Mouse (Mus musculus) myocyte (in vitro differentiated cells): ENCODE measurements around the gene Hsd17b1.

Experiments
- CEBPB ChIP-seq: IDR thresholded peaks from 2 replicates; pipeline ENCODE4 v1.6.1; 2011; ENCODE audit warnings: mild to moderate bottlenecking, moderate library complexity; ENCODE audit not compliant: poor library complexity, insufficient read depth, severe bottlenecking
- E2F4 ChIP-seq: IDR thresholded peaks from one replicate; pipeline ENCODE4 v1.6.1; 2011; ENCODE audit warnings: mild to moderate bottlenecking, control low read depth, moderate library complexity; ENCODE audit not compliant: insufficient read depth
- MAX ChIP-seq: IDR thresholded peaks from one replicate; pipeline ENCODE4 v1.6.1; 2011; ENCODE audit warnings: low read depth, mild to moderate bottlenecking, control low read depth
- MYOD1 ChIP-seq, 3 experiments: IDR thresholded peaks; one replicate each; pipeline ENCODE4 v1.6.1; 2011; ENCODE audit warnings: control low read depth in 2 of 3, low read depth in 2 of 3, mild to moderate bottlenecking in 2 of 3, moderate library complexity in 1 of 3; ENCODE audit not compliant: insufficient read length in 2 of 3, control insufficient read depth in 1 of 3
- MYOG ChIP-seq, 3 experiments: IDR thresholded peaks; one replicate each; pipeline ENCODE4 v1.6.1; 2011; ENCODE audit warnings: control low read depth in 2 of 3, low read depth in 2 of 3, mild to moderate bottlenecking in 2 of 3; ENCODE audit not compliant: insufficient read length in 2 of 3, control insufficient read depth in 1 of 3, insufficient read depth in 1 of 3
- POLR2A ChIP-seq: IDR thresholded peaks from one replicate; pipeline ENCODE4 v1.6.1; 2011; ENCODE audit warnings: low read depth, mild to moderate bottlenecking, control low read depth, moderate library complexity; ENCODE audit not compliant: insufficient read length
- POLR2AphosphoS2 ChIP-seq: IDR thresholded peaks from one replicate; pipeline ENCODE4 v1.6.1; 2011; ENCODE audit warnings: low read depth, control low read depth; ENCODE audit not compliant: insufficient read length
- SRF ChIP-seq: IDR thresholded peaks from one replicate; pipeline ENCODE4 v1.6.1; 2011; ENCODE audit warnings: low read depth; ENCODE audit not compliant: control insufficient read depth, insufficient read length
- TCF12 ChIP-seq: IDR thresholded peaks from one replicate; pipeline ENCODE4 v1.6.1; 2011; ENCODE audit warnings: mild to moderate bottlenecking, control low read depth; ENCODE audit not compliant: poor library complexity, insufficient read depth, severe bottlenecking
- TCF3 ChIP-seq: IDR thresholded peaks from one replicate; pipeline ENCODE4 v1.6.1; 2011; ENCODE audit warnings: low read depth, control low read depth; ENCODE audit not compliant: insufficient read length
- USF1 ChIP-seq: IDR thresholded peaks from one replicate; pipeline ENCODE4 v1.6.1; 2011; ENCODE audit warnings: low read depth, mild to moderate bottlenecking, control low read depth, moderate library complexity

GRCm38 (mm10) chr11:101079746-101080145, 1.5 kb downstream of the Hsd17b1 start:
- no peak for TF ChIP-seq POLR2A
- no peak for TF ChIP-seq MAX
- TF ChIP-seq CEBPB = no peak
- no peak for TF ChIP-seq USF1
- TF ChIP-seq E2F4 = no peak
- no peak for TF ChIP-seq TCF3
- no peak for TF ChIP-seq TCF12
- TF ChIP-seq POLR2AphosphoS2 = no peak
- TF ChIP-seq SRF = no peak
- TF ChIP-seq MYOD1 (IDR thresholded peaks at IDR 0.05; ENCODE audit: control insufficient read depth in 1 of 3, insufficient read length in 2 of 3, low read depth in 2 of 3) = no peak
- TF ChIP-seq MYOG (IDR thresholded peaks at IDR 0.05; ENCODE audit: control insufficient read depth in 1 of 3, insufficient read depth in 1 of 3, insufficient read length in 2 of 3, low read depth in 2 of 3) = no peak
